Mouse (Mus musculus) adipocyte (in vitro differentiated cells): ENCODE results near the gene Vstm2a.

Source experiments
- DNase-seq: peaks from one replicate; pipeline ENCODE4 v3.0.0-alpha.2; 2016; ENCODE audit warnings: low spot score

Gene Vstm2a

GRCm38 (mm10) chr11:16439548-16440251 is 182.2 kb downstream of the Vstm2a start:
- DNase-seq = no peak
